Mouse (Mus musculus) lung, postnatal 0 days (tissue): ENCODE results near the gene Tmem51. TPM values are rescaled to one million over a fixed set of nuclear protein-coding genes. Genes with fewer than 3 reads are reported as not detected.

Source experiments
- ATAC-seq: fragments of 200-750 bp; cut with Nextera tagmentation; 2 replicates; pipeline ENCODE4 v1.8.0; 2017; ENCODE audit warnings: moderate library complexity
- DNase-seq: peaks from one replicate; pipeline ENCODE4 v3.0.0-alpha.2; 2016; ENCODE audit warnings: low spot score
- H3K27ac ChIP-seq: fragments of 300-500 bp; sonication (generic); 2 replicates; pipeline ENCODE4 v1.5.1; 2014; ENCODE audit warnings: antibody characterized with exemption, mild to moderate bottlenecking, low read length, mixed read lengths
- H3K27me3 ChIP-seq: fragments of 300-500 bp; sonication (generic); replicated peaks from 2 replicates; pipeline ENCODE4 v1.6.1; 2014; ENCODE audit warnings: low read length, mixed read lengths; ENCODE audit not compliant: insufficient read depth
- H3K36me3 ChIP-seq: fragments of 300-500 bp; sonication (generic); 2 replicates; pipeline ENCODE4 v1.6.1; 2014; ENCODE audit warnings: low read length, mixed read lengths; ENCODE audit not compliant: insufficient read depth
- H3K4me1 ChIP-seq: fragments of 300-500 bp; sonication (generic); 2 replicates; pipeline ENCODE4 v1.6.1; 2014; ENCODE audit warnings: antibody characterized with exemption, low read depth, low read length, mixed read lengths; ENCODE audit not compliant: insufficient read depth
- H3K4me2 ChIP-seq: fragments of 300-500 bp; sonication (generic); replicated peaks from 2 replicates; pipeline ENCODE4 v1.6.1; 2014; ENCODE audit warnings: low read depth, mild to moderate bottlenecking, low read length, moderate library complexity, mixed read lengths
- H3K4me3 ChIP-seq: fragments of 300-500 bp; sonication (generic); 2 replicates; pipeline ENCODE4 v1.5.1; 2014; ENCODE audit warnings: low read depth, low read length
- H3K9ac ChIP-seq: fragments of 300-500 bp; sonication (generic); replicated peaks from 2 replicates; pipeline ENCODE4 v1.6.1; 2014; ENCODE audit warnings: low read depth, mild to moderate bottlenecking
- H3K9me3 ChIP-seq: fragments of 300-500 bp; sonication (generic); 2 replicates; pipeline ENCODE4 v1.6.1; 2016; ENCODE audit warnings: low read length, mixed read lengths
- CTCF ChIP-seq: IDR thresholded peaks from 2 replicates; pipeline ENCODE4 v1.5.1; 2016; ENCODE audit warnings: antibody characterized with exemption, mild to moderate bottlenecking
- EP300 ChIP-seq: IDR thresholded peaks from 2 replicates; pipeline ENCODE4 v1.6.1; 2016; ENCODE audit warnings: antibody characterized with exemption, mild to moderate bottlenecking, control low read depth
- WGBS: fragments of 180-500 bp; shearing (Covaris S2); extraction: QIAGEN DNeasy Blood & Tissue Kit; methylation state at CpG from one replicate; pipeline ENCODE4 v1.1.7; 2014; 5-methylcytosine and 5-hydroxymethylcytosine counted together
- polyA plus RNA-seq: library from polyadenylated mRNA; unstranded; fragments of >200 nt; fragmentation: Nextera tagmentation; extraction: Ambion mirVana; gene quantifications from 2 replicates; pipeline ENCODE4 v1.2.1, GENCODE M21; 2015

The Tmem51 gene
- polyA plus RNA-seq, 1 experiment from 2014 or later, result 18.9 TPM

DNA sequence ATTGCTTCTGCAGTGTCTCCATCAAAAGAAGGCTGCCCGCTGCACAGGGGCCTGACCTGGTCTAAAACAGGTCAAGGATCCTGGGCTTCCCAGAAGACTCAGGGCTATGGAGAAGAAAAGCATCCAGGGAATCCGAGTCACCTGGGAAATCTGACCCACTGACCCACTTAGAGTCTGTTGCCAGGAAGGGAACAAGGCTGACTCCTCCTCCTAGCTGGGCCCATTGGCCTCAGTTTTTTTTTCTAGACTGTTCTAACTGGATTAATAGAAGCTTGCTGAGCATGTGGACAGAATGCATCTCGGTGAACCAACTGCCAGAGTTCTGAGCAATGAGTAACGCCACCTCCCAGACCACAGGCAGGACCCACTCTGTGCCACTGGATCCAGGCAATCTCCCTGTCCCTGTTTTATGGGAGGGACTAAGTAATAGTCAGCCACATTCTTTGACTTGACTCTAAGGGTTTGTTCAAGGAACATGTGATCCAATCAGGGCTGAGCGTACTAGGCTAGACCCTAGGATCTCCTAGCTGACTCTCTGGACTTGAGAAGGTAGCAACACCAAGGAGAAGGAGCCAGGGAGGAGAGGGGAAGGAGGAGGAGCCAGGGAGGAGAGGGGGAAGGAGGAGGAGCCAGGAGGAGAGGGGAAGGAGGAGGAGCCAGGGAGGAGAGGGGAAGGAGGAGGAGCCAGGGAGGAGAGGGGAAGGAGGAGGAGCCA, 90.6 kb downstream of the Tmem51 start:
- Histone ChIP-seq H3K4me3 (no peak overlapping the region), H3K4me1 (no peaks in the 10 kb centered on the region), H3K36me3 (no peaks in the 10 kb centered on the region), H3K27ac (no peak overlapping the region), H3K9ac (no peak overlapping the region), H3K4me2 (no peak overlapping the region), H3K27me3 (no peaks in the 10 kb centered on the region), H3K9me3 (no peaks in the 10 kb centered on the region)
- 60% methylated on average over 5 of the region's 5 CpGs for WGBS
- no peak for DNase-seq
- ATAC-seq, result 0 out of 2 replicates have a peak, but pooled peaks have one; percentile 25
- no peak for TF ChIP-seq CTCF
- TF ChIP-seq EP300, result no peak

GRCm38 (mm10) chr4:141992530-141993204, 91.4 kb downstream of the Tmem51 start:
- H3K27me3 ChIP-seq, result no peaks in the 10 kb centered on the region
- H3K4me2 ChIP-seq, result no peak overlapping the region
- H3K36me3 ChIP-seq, result no peaks in the 10 kb centered on the region
- 66% methylated on average over 14 of the region's 14 CpGs for WGBS
- no peak for TF ChIP-seq EP300
- TF ChIP-seq CTCF, result no peak
- no peaks in the 10 kb centered on the region for H3K9me3 ChIP-seq
- no peak for ATAC-seq
- no peak for DNase-seq
- H3K4me3 ChIP-seq, result no peak overlapping the region
- no peaks in the 10 kb centered on the region for H3K4me1 ChIP-seq
- no peak overlapping the region for H3K9ac ChIP-seq
- H3K27ac ChIP-seq, result no peak overlapping the region

DNA sequence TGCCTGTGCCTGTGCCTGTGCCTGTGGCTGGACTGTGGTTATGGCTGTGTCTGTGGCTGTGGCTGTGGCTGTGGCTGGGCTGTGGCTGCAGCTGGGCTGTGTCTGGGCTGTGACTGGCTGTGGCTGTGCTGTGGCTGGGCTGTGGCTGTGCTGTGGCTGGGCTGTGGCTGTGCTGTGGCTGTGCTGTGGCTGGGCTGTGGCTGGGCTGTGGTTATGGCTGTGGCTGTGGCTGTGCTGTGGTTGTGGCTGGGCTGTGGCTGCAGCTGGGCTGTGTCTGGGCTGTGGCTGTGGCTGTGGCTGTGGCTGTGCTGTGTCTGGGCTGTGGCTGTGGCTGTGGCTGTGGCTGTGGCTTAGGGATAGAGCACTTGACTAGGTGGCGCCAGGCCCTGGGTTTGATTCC, 95.9 kb downstream of the Tmem51 start:
- H3K4me2 ChIP-seq, result no peak overlapping the region
- H3K4me1 ChIP-seq, result no peaks in the 10 kb centered on the region
- TF ChIP-seq EP300 (no peak), CTCF (no peak)
- no peaks in the 10 kb centered on the region for H3K27me3 ChIP-seq
- 100% methylated on average over 1 of the region's 1 CpGs for WGBS
- no peak overlapping the region for H3K4me3 ChIP-seq
- DNase-seq, result no peak
- no peaks in the 10 kb centered on the region for H3K36me3 ChIP-seq
- H3K27ac ChIP-seq, result no peak overlapping the region
- no peak overlapping the region for H3K9ac ChIP-seq
- H3K9me3 ChIP-seq, result no peaks in the 10 kb centered on the region
- ATAC-seq, result no peak

GRCm38 (mm10) chr4:141983689-141984088, 100.4 kb downstream of the Tmem51 start:
- H3K4me3 ChIP-seq, result no peak overlapping the region
- ATAC-seq (no peak), DNase-seq (no peak)
- no peak for TF ChIP-seq EP300
- TF ChIP-seq CTCF, result peak; percentile 48
- no peaks in the 10 kb centered on the region for H3K36me3 ChIP-seq
- no peaks in the 10 kb centered on the region for H3K4me1 ChIP-seq
- no peak overlapping the region for H3K27ac ChIP-seq
- H3K4me2 ChIP-seq, result no peak overlapping the region
- WGBS, result 56% methylated on average over 3 of the region's 3 CpGs
- no peak overlapping the region for H3K9ac ChIP-seq
- no peaks in the 10 kb centered on the region for H3K9me3 ChIP-seq
- H3K27me3 ChIP-seq, result no peaks in the 10 kb centered on the region

GRCm38 (mm10) chr4:141981475-141981874, 102.6 kb downstream of the Tmem51 start:
- no peak overlapping the region for H3K9ac ChIP-seq
- H3K9me3 ChIP-seq, result no peaks in the 10 kb centered on the region
- H3K4me3 ChIP-seq, result no peak overlapping the region
- WGBS, result 70% methylated on average over 3 of the region's 3 CpGs
- H3K27ac ChIP-seq, result no peak overlapping the region
- no peaks in the 10 kb centered on the region for H3K27me3 ChIP-seq
- TF ChIP-seq EP300 (no peak), CTCF (no peak)
- ATAC-seq (no peak), DNase-seq (no peak)
- H3K4me2 ChIP-seq, result no peak overlapping the region
- H3K36me3 ChIP-seq, result no peaks in the 10 kb centered on the region
- H3K4me1 ChIP-seq, result no peaks in the 10 kb centered on the region

Other genes with a start within 250 kb of the Tmem51 start
- not detected in 2 replicates for gene Ctrc, start 237.9 kb downstream of the Tmem51 start, polyA plus RNA-seq
- 81.6 and 88.4 TPM in 2 replicates for gene Efhd2, start 209.4 kb downstream of the Tmem51 start, polyA plus RNA-seq
- gene Fhad1, start 69.2 kb downstream of the Tmem51 start, polyA plus RNA-seq, result 6.5 and 8.3 TPM in 2 replicates
- gene Kazn, start 155.1 kb upstream of the Tmem51 start, polyA plus RNA-seq, result 6.0 and 8.6 TPM in 2 replicates